Mouse (Mus musculus): ENCODE measurements around the gene Xkr8. TPM values are rescaled to one million over a fixed set of nuclear protein-coding genes. Genes with fewer than 3 reads are reported as not detected.
A peak's percentile ranks its signal among the peaks of the same experiment; 100 is the strongest.
"Not testable (repeated sequence)": the region's sequence is repeated elsewhere in the genome, so short reads cannot be mapped to it uniquely, and the experiment has no call there.

The Xkr8 gene
- 3.6 and 5.6 TPM in 2 replicates for polyA plus RNA-seq (2015; fragmentation: Nextera tagmentation; extraction: Ambion mirVana)

DNA sequence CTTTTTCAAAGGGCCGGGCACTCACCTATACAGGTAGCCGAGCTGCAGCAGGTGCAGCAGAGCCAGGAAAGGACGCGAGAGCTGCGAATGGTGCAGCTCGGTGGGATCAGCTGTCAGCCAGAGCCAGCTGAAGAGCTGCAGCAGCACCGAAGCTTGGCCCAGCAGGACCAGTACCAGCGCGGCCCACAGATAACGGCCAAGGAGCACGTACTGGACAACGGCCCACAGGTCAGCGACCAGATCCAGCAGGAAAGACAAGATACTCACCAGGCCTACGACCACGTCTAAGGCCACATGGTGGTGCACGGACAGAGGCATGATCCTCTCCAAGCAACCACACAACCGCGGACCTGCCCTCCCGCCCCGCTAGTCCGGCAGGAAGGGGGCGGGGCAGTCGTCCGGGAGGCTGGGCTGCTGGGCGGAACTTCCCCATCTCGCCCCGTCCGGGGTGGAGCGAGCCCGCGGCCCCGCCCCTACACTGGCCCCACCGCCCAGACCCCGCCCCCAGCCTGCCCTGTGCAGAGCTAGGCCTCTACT, at the start of gene Xkr8:
TSS of gene Xkr8 (minus strand) at position 399 of the 537 bp plus-strand sequence.
- WGBS: 2% methylated on average over 34 of the region's 34 CpGs
- 0 out of 2 replicates have a peak within 1 kb of the TSS, but pooled peaks have one; percentile 18 for H3K27ac ChIP-seq (replicated peaks)
- H3K9ac ChIP-seq: peak within 1 kb of the TSS; percentile 68
- peak; percentile 98 for ATAC-seq (ENCODE audit: low read depth)
- H3K9me3 ChIP-seq: no peaks in the 10 kb centered on the region
- H3K4me3 ChIP-seq: peak within 1 kb of the TSS; percentile 53
- peaks cover 14% of the 10 kb centered on the region for H3K4me1 ChIP-seq (replicated peaks)
- H3K27me3 ChIP-seq: no peaks in the 10 kb centered on the region
- peak within 1 kb of the TSS; percentile 78 for H3K4me2 ChIP-seq
- peaks cover 12% of the 10 kb centered on the region for H3K36me3 ChIP-seq

DNA sequence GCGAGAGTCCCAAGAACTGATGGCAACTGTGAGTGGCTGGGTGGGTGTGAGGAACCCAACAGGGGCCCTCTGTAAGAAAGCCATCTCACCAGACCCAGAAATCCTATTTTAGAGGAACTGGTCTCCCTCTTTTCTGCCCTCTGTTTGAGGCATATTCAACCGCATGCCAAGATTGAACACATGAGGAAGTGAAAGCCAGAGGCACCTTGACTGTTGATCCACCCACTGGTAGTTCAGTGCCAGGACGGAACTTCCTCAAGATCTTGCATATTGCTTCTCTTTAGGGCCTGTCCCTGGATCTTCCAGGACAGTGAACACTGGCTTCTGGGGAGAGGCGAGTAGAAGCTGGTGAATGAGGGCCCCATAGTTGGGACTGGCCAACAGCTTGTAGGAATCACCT, 47.9 kb upstream of the Xkr8 start:
- H3K4me3 ChIP-seq: no peak overlapping the region
- 96% methylated on average over 4 of the region's 4 CpGs for WGBS
- ATAC-seq (ENCODE audit: low read depth): no peak
- H3K4me1 ChIP-seq (replicated peaks): no peaks in the 10 kb centered on the region
- H3K9me3 ChIP-seq: no peaks in the 10 kb centered on the region
- no peak overlapping the region for H3K4me2 ChIP-seq
- H3K9ac ChIP-seq: no peak overlapping the region
- peaks cover 43% of the 10 kb centered on the region for H3K36me3 ChIP-seq
- H3K27me3 ChIP-seq: no peaks in the 10 kb centered on the region
- no peak overlapping the region for H3K27ac ChIP-seq (replicated peaks)

DNA sequence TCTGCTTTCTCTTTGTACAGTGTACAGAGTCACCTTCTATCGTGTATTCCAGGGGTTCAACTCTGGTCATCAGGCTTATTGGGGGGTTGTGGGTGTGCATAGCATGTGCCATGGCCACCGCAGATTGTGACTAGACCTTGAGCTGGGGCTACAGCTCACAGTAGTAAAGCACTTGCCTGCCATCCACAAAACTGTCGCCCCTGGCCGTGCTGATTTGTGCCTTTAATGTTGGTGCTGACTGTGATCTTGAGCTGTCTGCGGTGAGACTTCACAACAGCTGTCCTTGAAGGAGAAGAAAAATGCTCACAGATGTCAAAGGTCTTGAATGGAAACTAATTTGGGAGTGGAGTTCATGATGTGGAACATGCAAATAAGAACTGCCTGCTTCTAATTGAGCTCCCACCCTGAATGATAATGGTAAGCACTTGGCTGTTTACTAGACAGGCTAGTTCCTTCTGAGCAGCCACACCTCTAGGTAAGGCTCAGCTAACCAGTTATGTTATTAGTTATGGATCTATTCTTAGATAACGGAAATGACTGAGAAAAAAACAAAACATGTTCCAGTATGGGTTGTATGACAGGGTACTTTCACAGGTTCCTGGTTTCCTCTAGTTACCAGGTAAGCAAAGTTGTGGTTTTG, 46.3 kb upstream of the Xkr8 start:
- H3K27me3 ChIP-seq: no peaks in the 10 kb centered on the region
- H3K4me2 ChIP-seq: no peak overlapping the region
- no peak overlapping the region for H3K27ac ChIP-seq (replicated peaks)
- H3K9me3 ChIP-seq: no peaks in the 10 kb centered on the region
- H3K9ac ChIP-seq: no peak overlapping the region
- no peak for ATAC-seq (ENCODE audit: low read depth)
- 90% methylated on average over 6 of the region's 6 CpGs for WGBS
- no peaks in the 10 kb centered on the region for H3K4me1 ChIP-seq (replicated peaks)
- peaks cover 57% of the 10 kb centered on the region for H3K36me3 ChIP-seq
- no peak overlapping the region for H3K4me3 ChIP-seq

DNA sequence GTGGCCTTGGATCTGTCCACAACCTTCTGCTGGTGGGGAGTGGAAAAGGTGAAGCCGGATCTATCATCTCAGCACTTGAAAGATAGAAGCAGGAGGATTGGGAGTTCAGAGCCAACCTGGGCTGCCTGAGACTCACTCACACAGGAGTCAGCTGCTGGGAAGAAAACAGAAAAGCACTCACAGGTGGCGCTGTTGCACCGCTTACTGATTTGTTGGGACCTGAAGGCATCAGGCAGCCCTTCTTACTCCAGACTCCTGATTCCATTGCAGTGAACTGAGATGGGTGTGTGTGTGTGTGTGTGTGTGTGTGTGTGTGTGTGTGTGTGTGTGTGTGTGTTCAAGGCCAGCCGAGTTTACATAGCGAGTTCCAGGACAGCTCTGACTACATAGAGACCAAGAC, 44.4 kb upstream of the Xkr8 start:
- ATAC-seq (ENCODE audit: low read depth): no peak
- Histone ChIP-seq H3K4me3 (no peak overlapping the region), H3K36me3 (peaks cover 74% of the 10 kb centered on the region), H3K27ac (replicated peaks) (no peak overlapping the region), H3K4me1 (replicated peaks) (no peaks in the 10 kb centered on the region), H3K4me2 (no peak overlapping the region), H3K9ac (no peak overlapping the region), H3K27me3 (no peaks in the 10 kb centered on the region), H3K9me3 (no peaks in the 10 kb centered on the region)
- WGBS: 93% methylated on average over 5 of the region's 5 CpGs

DNA sequence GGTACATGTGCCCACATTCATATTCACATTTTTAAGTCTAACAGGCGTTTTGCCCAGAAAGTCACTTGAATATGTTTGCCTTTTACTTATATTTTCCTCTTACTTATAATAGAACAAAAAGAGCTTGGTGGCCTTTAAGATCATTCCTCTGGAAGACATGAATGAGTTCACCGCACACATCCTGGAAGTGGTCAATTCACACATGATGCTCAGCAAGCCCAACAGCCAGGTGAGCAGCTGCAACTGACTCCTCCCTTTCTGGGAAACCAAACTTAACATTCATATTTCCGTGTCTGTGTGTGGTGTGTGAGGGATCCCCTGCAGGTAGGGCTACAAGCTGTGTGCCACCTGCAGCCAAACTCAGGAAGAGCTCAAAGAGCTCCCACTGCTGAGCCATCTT, 42.6 kb upstream of the Xkr8 start:
- no peak overlapping the region for H3K27ac ChIP-seq (replicated peaks)
- 86% methylated on average over 3 of the region's 3 CpGs for WGBS
- H3K9me3 ChIP-seq: no peaks in the 10 kb centered on the region
- no peak overlapping the region for H3K4me2 ChIP-seq
- H3K27me3 ChIP-seq: no peaks in the 10 kb centered on the region
- ATAC-seq (ENCODE audit: low read depth): no peak
- H3K4me3 ChIP-seq: no peak overlapping the region
- no peak overlapping the region for H3K9ac ChIP-seq
- no peaks in the 10 kb centered on the region for H3K4me1 ChIP-seq (replicated peaks)
- H3K36me3 ChIP-seq: peaks cover 87% of the 10 kb centered on the region

DNA sequence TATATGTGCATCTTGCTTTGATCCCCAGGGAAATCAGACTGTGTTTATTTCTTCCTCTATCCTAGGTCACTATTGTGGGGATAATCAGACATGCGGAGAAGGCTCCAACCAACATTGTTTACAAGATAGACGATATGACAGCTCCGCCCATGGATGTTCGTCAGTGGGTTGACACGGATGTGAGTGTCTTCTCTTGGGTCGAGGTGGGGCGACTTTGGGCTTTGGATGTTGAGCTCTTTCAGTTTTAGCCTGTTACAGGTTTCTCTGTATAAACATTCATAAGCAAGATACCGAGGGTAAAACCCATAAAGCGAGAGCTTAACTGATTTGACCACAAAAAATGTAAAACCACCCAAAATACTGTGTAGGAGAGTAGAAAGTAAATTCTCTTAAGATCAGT, 39.4 kb upstream of the Xkr8 start:
- Histone ChIP-seq H3K9me3 (no peaks in the 10 kb centered on the region), H3K4me3 (no peak overlapping the region), H3K27ac (replicated peaks) (no peak overlapping the region), H3K36me3 (peaks cover 59% of the 10 kb centered on the region), H3K9ac (no peak overlapping the region), H3K4me1 (replicated peaks) (peaks cover 11% of the 10 kb centered on the region), H3K27me3 (no peaks in the 10 kb centered on the region), H3K4me2 (no peak overlapping the region)
- ATAC-seq (ENCODE audit: low read depth): no peak
- WGBS: 91% methylated on average over 9 of the region's 9 CpGs

DNA sequence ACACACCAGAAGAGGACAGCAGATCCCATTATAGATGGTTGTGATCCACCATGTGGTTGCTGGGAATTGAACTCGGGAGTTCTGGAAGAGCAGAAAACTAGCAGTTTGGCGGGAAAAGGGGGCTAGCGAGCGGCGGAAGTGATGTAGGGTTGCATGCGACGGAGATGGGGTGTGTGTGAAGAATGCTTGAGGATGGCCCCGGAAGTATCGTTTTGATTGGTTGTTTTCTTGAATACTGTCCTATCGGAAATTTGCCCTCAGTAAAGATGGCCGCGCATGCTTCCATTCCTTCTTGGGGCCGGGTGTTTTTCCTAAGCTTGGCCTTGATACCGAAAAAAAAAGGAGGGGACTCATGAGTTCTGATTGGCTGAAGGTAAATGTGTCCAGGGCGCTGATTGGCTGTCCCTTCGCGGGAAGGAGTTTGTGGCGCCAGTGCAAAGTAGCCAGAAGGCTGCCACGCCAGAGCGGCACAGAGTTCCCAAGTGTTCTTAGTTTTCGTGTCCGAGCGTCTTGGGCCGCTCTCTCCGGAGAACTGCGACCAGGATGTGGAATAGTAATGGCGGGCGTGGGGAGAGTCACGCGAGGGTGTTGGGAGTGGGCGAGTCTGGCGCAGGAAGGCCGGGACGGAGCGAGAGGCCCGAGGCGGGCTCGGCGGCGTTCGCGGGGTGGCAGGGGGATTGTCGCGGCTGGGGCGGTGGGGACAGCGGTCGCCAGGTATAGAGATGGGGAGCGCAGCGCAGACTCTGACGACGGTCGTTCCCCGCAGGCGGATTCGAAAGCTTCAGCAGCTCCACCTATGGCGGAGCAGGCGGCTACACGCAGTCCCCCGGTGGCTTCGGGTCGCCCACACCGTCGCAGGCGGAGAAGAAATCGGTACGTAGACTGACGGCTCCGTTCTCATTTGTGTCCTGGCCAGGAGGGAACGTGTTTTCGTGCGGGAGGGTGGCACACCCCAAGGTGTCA, 35.8 kb upstream of the Xkr8 start, which contains the start of gene Rpa2:
TSS of gene Rpa2 (plus strand) at position 419 of the 963 bp plus-strand sequence.
- Histone ChIP-seq H3K9me3 (no peaks in the 10 kb centered on the region), H3K36me3 (peaks cover 26% of the 10 kb centered on the region), H3K27ac (replicated peaks) (no peak within 1 kb of the TSS), H3K9ac (peak within 1 kb of the TSS; percentile 73), H3K4me1 (replicated peaks) (peaks cover 11% of the 10 kb centered on the region), H3K27me3 (no peaks in the 10 kb centered on the region), H3K4me3 (peak within 1 kb of the TSS; percentile 77), H3K4me2 (peak within 1 kb of the TSS; percentile 93)
- WGBS: under 1% methylated on average over 71 of the region's 71 CpGs
- peak; percentile 98 for ATAC-seq (ENCODE audit: low read depth)

DNA sequence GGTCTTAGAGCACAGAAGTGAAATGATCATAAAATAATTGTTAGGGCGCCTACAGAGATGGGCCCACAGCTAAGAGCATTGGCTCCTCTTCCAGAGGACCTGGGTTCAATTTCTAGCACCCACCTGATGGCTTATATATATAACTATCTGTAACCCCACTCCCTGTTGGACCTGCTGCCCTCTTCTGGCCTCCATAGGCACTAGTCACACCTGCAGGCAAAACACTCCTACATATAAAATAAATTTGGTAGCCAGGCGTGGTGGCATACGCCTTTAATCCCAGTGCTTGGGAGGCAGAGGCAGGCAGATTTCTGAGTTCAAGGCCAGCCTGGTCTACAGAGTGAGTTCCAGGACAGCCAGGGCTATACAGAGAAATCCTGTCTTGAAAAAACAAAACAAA, 30.8 kb upstream of the Xkr8 start:
- ATAC-seq (ENCODE audit: low read depth); H3K4me2 ChIP-seq; H3K4me1 ChIP-seq (replicated peaks); H3K27me3 ChIP-seq; H3K4me3 ChIP-seq; H3K9me3 ChIP-seq; H3K36me3 ChIP-seq; H3K27ac ChIP-seq (replicated peaks); H3K9ac ChIP-seq: not testable (repeated sequence)
- 88% methylated on average over 3 of the region's 3 CpGs for WGBS

DNA sequence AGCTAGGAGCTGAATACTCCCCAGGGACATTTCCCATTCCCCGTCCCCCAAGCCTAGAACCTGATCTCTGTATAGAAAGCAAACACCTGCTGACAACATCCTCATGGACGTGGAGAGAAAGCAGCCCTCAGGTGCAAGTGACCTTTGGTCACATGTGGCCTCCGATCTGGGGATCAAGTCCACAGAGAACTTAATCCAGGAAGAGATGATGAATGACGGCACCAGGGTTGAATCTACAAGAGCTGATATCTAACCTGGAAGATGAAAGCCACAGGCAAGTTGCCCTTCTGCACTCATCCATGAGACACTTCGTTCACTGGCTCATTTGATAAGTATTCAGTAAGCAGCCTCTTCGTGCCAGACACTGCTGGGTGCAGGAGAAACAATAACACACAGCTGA, 30.3 kb upstream of the Xkr8 start:
- Histone ChIP-seq H3K9ac (no peak overlapping the region), H3K36me3 (no peaks in the 10 kb centered on the region), H3K27me3 (peaks cover 7% of the 10 kb centered on the region), H3K27ac (replicated peaks) (no peak overlapping the region), H3K4me2 (no peak overlapping the region), H3K4me1 (replicated peaks) (no peaks in the 10 kb centered on the region), H3K4me3 (no peak overlapping the region), H3K9me3 (no peaks in the 10 kb centered on the region)
- ATAC-seq (ENCODE audit: low read depth): no peak
- 76% methylated on average over 6 of the region's 6 CpGs for WGBS

DNA sequence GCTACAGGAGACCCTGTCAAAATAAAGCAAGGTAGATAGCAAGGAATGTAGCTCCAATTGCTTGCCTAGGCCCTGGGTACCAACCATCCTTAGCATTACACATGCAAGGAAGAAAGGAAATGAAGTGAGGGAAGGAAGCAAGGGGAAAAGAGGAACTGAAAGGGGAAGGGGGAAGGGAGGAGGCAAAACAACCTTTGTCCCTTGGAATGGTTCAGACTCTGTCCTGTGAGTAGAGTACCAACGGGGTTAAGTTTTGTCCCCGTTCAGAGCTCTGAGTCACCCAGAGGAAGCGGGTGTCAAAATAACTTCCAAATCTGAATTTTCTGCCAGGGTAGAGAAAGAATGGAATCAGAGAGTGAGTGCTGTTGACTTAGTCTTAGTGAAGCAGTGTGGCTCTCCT, 27.9 kb upstream of the Xkr8 start:
- Histone ChIP-seq H3K4me1 (replicated peaks) (peaks cover 10% of the 10 kb centered on the region), H3K4me2 (no peak overlapping the region), H3K9me3 (no peaks in the 10 kb centered on the region), H3K9ac (no peak overlapping the region), H3K4me3 (no peak overlapping the region), H3K27ac (replicated peaks) (no peak overlapping the region), H3K36me3 (no peaks in the 10 kb centered on the region), H3K27me3 (peaks cover 26% of the 10 kb centered on the region)
- 74% methylated on average over 3 of the region's 3 CpGs for WGBS
- no peak for ATAC-seq (ENCODE audit: low read depth)

DNA sequence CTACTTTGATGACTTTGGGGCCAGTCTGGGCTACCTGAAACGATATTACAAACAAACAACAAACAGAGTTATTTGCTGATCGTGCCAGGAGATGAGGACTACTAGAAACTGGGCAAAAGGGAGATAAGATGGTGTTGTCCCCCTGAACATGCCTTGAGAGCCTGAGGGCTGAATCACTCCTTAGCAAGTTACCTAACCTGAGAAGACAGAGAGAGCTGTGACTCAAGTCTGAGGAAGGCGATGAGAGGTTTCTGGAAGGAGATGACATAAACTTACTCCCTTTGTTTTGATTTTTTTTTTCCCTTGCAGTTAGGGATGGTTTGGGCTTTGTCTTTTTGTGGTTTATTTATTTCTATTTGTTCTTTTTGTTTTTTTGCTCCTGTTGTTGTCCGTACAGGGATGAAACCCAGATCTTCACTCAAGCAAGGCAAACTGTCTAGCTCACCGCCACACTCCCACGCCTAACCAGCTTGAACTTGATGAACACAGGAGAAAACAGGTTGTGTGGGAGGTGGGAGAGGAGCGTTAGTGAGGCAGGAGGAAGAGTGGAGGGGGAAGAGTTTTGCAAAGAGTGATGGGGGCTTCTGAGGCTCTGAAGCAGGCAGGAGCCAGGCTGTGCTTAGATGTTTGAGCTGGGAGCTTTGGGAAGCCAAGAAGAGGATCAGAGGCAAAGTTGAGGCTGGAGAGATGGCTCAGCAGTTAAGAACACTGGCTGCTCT, 25.4 kb upstream of the Xkr8 start:
- ATAC-seq (ENCODE audit: low read depth): no peak
- Histone ChIP-seq H3K9ac (no peak overlapping the region), H3K4me2 (no peak overlapping the region; the same call in 1 of the 2 replicates), H3K9me3 (no peaks in the 10 kb centered on the region), H3K4me3 (no peak overlapping the region), H3K27ac (replicated peaks) (no peak overlapping the region), H3K4me1 (replicated peaks) (peaks cover 10% of the 10 kb centered on the region), H3K36me3 (no peaks in the 10 kb centered on the region), H3K27me3 (peaks cover 26% of the 10 kb centered on the region)
- 90% methylated on average over 7 of the region's 7 CpGs for WGBS

Measured in neural tube, embryonic 13.5 days (tissue).